Mouse (Mus musculus) cortical plate, adult 2 months (tissue): ENCODE measurements at regions not wholly inside any gene's neighbourhood (a gene's known extent, or its start where the extent isn't known, plus 50 kb on each side); places are given as distances from the start of the nearest gene placed in this dataset.

Experiments
- H3K27ac ChIP-seq: fragments of 200-500 bp; 2 replicates; pipeline ENCODE4 v1.5.1; 2012; ENCODE audit warnings: low read length, control low read depth, inconsistent platforms; ENCODE audit not compliant: insufficient read depth
- H3K4me1 ChIP-seq: fragments of 200-500 bp; 2 replicates; pipeline ENCODE4 v1.6.1; 2011; ENCODE audit warnings: low read length; ENCODE audit not compliant: control insufficient read depth, insufficient read depth
- H3K4me3 ChIP-seq: fragments of 200-500 bp; 2 replicates; pipeline ENCODE4 v1.5.1; 2011; ENCODE audit warnings: mild to moderate bottlenecking, low read length, control low read depth; ENCODE audit not compliant: insufficient read depth
- CTCF ChIP-seq: fragments of 200-500 bp; IDR thresholded peaks from 2 replicates; pipeline ENCODE4 v1.5.1; 2011; ENCODE audit warnings: mild to moderate bottlenecking, control low read depth, low read length; ENCODE audit not compliant: insufficient read depth; ENCODE audit errors: extremely low read depth
- POLR2A ChIP-seq: fragments of 200-500 bp; IDR thresholded peaks from 2 replicates; pipeline ENCODE4 v1.6.1; 2011; ENCODE audit warnings: mild to moderate bottlenecking, low read length, control low read depth; ENCODE audit not compliant: insufficient read depth; ENCODE audit errors: extremely low read depth

DNA sequence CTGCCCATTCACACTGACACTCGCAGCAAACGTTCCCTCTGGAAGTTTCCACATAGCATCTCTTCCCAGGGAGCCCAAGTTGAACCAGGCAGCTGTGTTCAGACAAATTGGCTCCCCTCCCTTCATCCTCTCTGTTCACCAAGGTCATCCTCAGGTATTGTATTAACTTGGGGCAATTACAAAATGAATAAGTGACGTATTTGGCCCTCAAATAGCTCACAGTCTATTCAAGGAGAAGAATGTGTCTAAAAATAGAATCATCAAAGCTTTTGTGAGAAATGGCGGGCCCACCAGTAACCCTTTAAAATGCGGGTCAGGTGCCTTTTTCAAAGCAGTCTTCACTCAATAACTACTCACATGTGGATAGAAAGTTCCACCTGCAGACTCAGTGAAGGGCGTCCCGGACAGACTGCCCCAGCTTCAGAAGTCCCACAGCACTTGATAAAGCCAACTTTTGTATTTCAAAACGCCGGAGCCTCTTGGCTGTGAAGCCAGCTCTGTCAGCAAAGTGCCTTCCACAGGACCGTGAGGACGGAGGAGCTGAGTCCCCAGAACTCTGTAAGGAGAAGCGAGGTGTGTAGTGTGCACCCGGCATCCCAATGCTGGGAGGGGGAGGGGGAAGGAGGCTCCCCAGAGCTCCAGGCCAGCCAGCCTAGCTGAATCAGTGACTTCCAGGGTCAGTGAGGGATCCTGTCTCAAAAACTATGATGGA is 241.9 kb downstream of the Sipa1l2 start:
- TF ChIP-seq POLR2A (no peak), CTCF (no peak)
- H3K27ac ChIP-seq: no peak overlapping the region
- H3K4me3 ChIP-seq: no peak overlapping the region
- no peaks in the 10 kb centered on the region for H3K4me1 ChIP-seq

DNA sequence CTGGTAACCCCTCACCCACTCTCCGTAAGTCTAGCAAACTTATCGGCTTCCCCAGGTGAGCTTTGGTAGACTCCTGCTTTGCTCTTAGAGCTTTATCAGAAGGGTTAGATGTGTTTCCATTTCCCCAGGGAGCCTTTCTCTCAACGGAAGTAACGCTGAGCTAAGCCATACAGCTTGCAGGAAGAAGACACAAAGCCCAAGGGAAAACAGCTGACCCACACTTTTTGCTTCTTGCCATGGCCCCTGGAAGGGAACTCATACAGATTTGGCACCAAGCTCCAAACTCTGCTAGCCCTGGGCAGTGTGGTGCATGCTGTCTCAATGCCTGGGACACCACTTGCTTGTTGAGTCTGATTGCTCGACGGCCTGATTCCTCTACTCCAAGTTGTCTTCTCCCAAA is 242.6 kb downstream of the Sipa1l2 start:
- no peaks in the 10 kb centered on the region for H3K4me1 ChIP-seq
- TF ChIP-seq CTCF (no peak), POLR2A (no peak)
- H3K27ac ChIP-seq: no peak overlapping the region
- H3K4me3 ChIP-seq: no peak overlapping the region

DNA sequence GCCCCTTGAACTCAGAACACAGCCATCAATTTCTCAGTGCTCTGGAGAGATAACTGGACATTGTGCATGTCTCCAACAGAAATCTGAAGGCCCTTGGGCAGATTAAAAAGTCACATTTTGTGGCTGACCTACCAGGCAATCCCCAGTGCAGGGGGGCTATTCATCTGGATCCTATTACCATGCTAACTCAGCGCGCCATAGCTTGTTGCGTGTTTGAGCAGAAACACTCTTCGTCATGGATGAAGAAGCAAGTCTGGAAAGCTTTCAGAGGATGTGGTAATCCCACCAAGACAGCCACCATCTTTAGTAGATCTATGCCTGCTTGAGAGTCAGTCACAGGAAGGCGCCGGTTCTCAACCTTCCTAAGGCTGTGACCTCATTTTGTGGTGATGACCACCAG is 243.9 kb downstream of the Sipa1l2 start:
- H3K4me3 ChIP-seq: no peak overlapping the region
- TF ChIP-seq POLR2A: no peak
- TF ChIP-seq CTCF: no peak
- no peak overlapping the region for H3K27ac ChIP-seq
- H3K4me1 ChIP-seq: no peaks in the 10 kb centered on the region

DNA sequence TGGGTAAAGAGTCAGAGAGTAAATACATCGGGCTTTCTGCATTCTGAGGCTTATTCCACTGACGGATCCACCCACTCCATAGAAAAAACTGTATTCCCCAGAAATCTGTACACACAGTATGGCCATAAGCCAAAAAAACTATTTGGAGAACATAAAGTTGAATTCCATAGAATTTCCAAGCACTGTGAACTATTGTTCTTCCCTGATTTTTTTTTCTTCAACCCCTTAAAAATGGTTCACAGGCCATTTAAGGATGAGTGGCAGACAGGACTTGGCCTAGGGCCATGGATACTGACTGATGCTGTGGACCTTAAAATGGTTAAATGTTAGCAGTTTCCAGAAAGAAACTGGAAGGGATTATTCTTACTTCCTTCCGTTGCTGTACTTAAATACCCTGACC is 247.0 kb downstream of the Sipa1l2 start:
- Histone ChIP-seq H3K4me1 (no peaks in the 10 kb centered on the region), H3K27ac (no peak overlapping the region), H3K4me3 (no peak overlapping the region)
- TF ChIP-seq CTCF (no peak), POLR2A (no peak)

DNA sequence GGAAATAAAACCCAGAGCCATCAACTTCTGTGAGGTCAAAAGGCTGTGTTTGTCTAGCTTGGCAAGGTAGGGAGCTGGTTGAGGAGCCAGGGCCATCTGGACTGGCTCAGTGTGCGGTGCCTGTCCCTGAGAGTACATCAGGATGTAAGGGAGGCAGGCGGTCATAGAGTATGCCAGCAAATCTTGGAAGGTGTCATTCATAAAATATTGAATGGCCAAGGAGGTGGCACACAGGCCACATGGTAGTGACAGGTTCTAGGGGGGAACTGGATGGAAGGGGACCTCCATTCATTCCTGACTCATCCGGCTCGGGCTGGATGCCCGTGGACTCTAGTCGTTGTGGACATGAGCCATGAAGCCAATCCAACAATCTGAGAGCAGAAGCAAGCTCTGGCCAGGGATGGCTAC is 252.0 kb downstream of the Sipa1l2 start:
- TF ChIP-seq CTCF (no peak), POLR2A (no peak)
- no peak overlapping the region for H3K4me3 ChIP-seq
- no peaks in the 10 kb centered on the region for H3K4me1 ChIP-seq
- no peak overlapping the region for H3K27ac ChIP-seq

DNA sequence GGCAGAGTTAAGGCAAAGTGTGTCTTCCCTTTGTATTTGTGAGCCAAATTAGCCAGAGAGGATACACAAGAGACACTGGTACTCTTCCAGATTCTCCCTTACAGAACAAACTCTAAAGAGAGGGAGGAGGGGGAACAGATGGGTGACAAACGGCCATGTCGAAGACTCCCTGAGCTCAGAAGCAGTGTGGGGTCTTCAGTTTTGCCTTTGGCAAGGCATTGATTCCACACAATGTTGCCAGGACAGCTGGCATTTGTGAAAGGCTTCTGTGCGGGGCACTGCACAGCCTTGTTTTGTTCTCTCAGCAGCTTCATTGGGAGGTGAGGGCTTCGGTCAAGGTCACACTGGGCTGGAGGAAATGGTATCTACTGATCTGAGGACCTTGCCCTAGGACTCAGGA is 253.9 kb downstream of the Sipa1l2 start:
- Histone ChIP-seq H3K4me1 (no peaks in the 10 kb centered on the region), H3K4me3 (no peak overlapping the region), H3K27ac (no peak overlapping the region)
- TF ChIP-seq POLR2A: no peak
- TF ChIP-seq CTCF: no peak

DNA sequence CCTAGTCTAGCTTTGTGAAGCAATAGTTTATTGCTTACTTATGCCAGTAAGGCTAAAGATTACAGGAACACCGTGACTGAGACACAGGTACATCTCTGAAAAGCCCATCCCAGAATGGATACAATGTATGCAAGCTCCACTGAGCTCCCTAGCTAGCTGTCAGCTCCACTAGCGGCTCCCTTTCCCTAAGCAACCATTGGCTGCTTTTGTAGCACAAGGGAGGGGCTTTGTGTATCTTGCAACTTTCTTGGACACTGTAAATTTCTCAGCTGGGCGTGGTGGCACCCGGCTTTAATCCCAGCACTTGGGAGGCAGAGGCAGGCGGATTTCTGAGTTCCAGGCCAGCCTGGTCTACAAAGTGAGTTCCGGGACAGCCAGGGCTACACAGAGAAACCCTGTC is 254.6 kb downstream of the Sipa1l2 start:
- H3K4me1 ChIP-seq: no peaks in the 10 kb centered on the region
- TF ChIP-seq POLR2A: no peak
- no peak overlapping the region for H3K27ac ChIP-seq
- no peak overlapping the region for H3K4me3 ChIP-seq

DNA sequence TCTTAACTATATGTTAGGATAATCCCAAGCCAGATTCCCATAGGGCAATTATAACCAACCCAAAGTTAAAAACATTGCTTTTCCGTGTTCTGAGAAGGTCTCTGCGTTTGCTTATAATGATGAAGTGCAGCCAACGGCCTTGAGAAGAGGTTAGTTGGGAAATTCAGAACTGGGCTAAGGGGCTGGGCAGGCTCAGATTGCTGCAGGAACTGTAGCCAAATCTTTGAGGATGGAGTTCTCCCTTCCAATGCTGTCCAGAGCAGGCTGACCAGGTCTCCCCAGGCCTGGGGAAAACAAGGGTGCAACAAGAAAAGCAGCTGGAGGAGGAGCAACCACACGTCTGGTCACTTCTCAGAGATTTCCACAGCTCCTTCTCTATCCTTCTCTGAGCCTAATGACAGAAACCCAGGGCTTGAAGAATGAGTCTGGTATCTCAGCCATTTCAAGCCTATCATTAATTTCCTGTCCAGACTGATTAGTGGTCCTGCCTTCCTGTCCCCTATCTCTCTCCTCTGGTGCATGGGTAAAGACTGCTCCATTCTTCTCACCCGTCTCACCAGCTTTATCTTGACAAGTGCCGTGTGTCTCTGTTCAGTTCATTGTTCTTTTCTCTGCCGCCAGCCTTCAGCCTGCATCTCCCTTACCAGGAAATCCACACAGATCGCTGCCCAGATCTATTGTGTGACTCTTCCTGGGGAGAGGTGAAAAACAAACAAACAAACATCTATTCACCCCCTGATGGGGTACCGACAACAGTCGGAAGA is 255.2 kb downstream of the Sipa1l2 start:
- no peak overlapping the region for H3K4me3 ChIP-seq
- H3K4me1 ChIP-seq: no peaks in the 10 kb centered on the region
- TF ChIP-seq POLR2A (no peak), CTCF (no peak)
- H3K27ac ChIP-seq: no peak overlapping the region

DNA sequence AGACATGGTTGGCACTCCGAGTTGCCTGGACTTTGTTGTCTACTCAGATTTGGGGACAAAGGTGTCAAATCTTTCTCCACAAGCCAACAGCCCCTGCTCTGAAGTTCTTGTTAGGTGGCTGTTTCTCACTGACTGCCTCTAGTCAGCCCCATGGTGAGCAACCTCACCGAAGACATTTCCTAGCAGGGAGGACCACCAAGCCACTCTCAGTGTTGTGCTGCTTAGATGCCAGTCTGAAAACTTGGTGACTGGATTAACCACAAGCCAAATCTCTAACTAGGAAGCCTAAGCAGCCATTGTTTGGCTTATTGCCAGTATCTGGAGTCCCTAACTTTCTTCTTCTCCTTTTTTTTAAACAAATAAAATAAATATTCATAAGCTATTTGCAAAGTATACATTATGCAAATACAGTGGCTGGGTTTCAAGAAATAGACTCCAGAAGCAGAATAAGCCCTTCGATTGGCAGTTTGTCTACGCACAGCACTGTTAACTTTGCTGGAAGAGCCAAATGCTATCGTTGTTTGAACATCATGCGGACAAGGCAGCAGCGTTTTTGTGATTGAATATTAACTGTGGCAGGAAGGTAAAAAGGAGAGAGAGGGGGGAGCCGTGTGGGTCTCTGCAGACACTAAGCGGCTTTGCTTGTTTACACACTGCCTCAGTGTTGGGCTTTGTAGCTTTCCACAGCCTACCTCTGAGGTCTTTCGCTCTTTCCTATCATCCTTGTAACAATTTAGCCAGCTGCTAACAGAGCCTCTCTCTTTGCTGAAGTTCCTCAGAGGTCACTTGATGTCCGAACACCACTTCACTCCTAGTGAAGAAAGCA is 257.4 kb downstream of the Disc1 start:
- no peak for TF ChIP-seq CTCF
- TF ChIP-seq POLR2A: no peak
- no peaks in the 10 kb centered on the region for H3K4me1 ChIP-seq
- H3K27ac ChIP-seq: no peak overlapping the region
- no peak overlapping the region for H3K4me3 ChIP-seq
